ENCODE assay signal across 8 mouse cellular contexts in the genomic region with DNA sequence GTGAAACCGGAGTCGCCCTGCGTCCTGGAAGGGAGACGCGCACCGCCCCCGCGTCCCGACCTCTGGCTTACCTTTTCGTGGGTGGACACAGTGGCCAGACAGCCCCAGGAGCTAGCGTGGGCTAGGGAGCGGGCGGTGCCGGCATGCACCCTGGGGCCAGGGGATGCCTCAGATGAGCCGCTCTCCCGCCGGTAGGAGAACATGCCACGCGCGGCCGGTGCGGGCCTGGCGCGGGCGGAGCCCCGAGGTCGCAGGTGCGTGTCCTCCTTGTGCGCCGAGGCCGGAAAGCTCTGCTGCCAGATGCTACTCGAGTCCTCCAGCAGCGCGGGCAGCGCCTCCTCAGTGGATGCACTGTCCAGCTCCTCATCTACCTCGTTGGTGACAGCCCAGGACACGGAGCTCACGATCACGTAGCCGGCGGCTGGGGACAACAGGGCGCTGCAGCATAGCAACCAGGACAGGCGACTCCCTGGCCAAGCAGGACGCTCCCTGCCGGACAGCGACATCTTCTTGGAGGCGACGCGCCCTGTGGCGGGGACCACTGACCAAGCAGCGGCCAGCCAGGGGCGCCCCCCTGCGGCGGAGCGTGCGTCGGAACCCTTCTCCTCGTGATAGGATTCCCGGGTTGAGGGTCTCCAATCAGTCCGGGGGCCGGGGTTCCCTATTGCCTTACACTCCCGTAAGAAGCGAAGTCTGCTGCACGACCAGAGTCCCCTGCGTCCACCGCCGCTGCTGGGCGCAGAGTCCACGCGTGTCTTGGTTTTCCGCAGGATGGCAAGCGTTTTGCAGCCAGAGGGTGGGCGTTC. TPM values are rescaled to one million over a fixed set of nuclear protein-coding genes. Genes with fewer than 3 reads are reported as not detected.
DNase-seq lines count a peak whose midpoint lies in the region; ATAC-seq and TF ChIP-seq lines count a peak whose summit lies in the region.

No protein-coding gene starts in this region.

- peak; percentile 87 for TF ChIP-seq CTCF in Patski (IDR thresholded peaks at IDR 0.05)
- TF ChIP-seq CTCF in lung, adult 2 months (IDR thresholded peaks at IDR 0.05; ENCODE audit: insufficient read depth, low read length) = no peak

- no peaks in the 10 kb centered on the region for H3K36me3 ChIP-seq in hindbrain, embryonic 12.5 days
- H3K36me3 ChIP-seq in neural tube, embryonic 13.5 days = no peaks in the 10 kb centered on the region

- H3K27me3 ChIP-seq in Patski = peaks cover 27% of the 10 kb centered on the region
- peaks cover 35% of the 10 kb centered on the region for H3K27me3 ChIP-seq in hindbrain, embryonic 12.5 days
- peaks cover 32% of the 10 kb centered on the region for H3K27me3 ChIP-seq in neural tube, embryonic 13.5 days

- DNase-seq in Patski (ENCODE audit: low read depth, low spot score) = no peak
- peak; percentile 76 to 79 for DNase-seq in cerebellum, postnatal 14 days
- DNase-seq in frontal cortex, postnatal 25 days (ENCODE audit: low spot score in 2 of 2) = peak; percentile 66 to 69
- peak; percentile 75 for DNase-seq in layer of hippocampus, adult 9-11 months
- DNase-seq in lung, adult 2 months = peak; percentile 25
- peak; percentile 82 for DNase-seq in testis, postnatal 10 days (ENCODE audit: low spot score)

- POLR2A ChIA-PET in Patski (lab: Charles Lee) = no interaction called here

- in situ Hi-C loops in Patski (cut with MboI; ENCODE audit: low pct_unique_long_range_greater_than_20kb) = loop anchor here (25.0 kb wide), 1 partner anchor 263 kb away; no protein-coding TSS in a partner anchor

- H3K4me1 ChIP-seq in hindbrain, embryonic 12.5 days = peaks cover 20% of the 10 kb centered on the region
- peaks cover 9% of the 10 kb centered on the region for H3K4me1 ChIP-seq in lung, adult 2 months (ENCODE audit: control insufficient read depth, insufficient read depth, low read length)
- peaks cover 33% of the 10 kb centered on the region for H3K4me1 ChIP-seq in neural tube, embryonic 13.5 days (replicated peaks)

- peak; percentile 26 for ATAC-seq in Patski
- peak; percentile 82 for ATAC-seq in hindbrain, embryonic 12.5 days (ENCODE audit: low FRiP score)
- peak; percentile 84 for ATAC-seq in neural tube, embryonic 13.5 days (ENCODE audit: low read depth)

- CTCF ChIA-PET in Patski (lab: Charles Lee) = interaction anchor here (2.1 kb wide), 1 partner anchor 123 kb away, joined by 9 read pairs; no protein-coding TSS in a partner anchor

- H3K9me3 ChIP-seq in hindbrain, embryonic 12.5 days (replicated peaks) = no peaks in the 10 kb centered on the region
- H3K9me3 ChIP-seq in neural tube, embryonic 13.5 days = no peaks in the 10 kb centered on the region

- under 1% methylated on average over 72 of the region's 73 CpGs for WGBS in hindbrain, embryonic 12.5 days
- whole genome bisulfite sequencing in lung, adult 2 months = 1% methylated on average over 73 of the region's 73 CpGs
- under 1% methylated on average over 73 of the region's 73 CpGs for WGBS in neural tube, embryonic 13.5 days

- H3K9ac ChIP-seq in hindbrain, embryonic 12.5 days = peak overlapping the region; percentile 73
- H3K9ac ChIP-seq in neural tube, embryonic 13.5 days = peak overlapping the region; percentile 78

- peak overlapping the region; percentile 99 for H3K4me2 ChIP-seq in hindbrain, embryonic 12.5 days (replicated peaks)
- peak overlapping the region; percentile 99 for H3K4me2 ChIP-seq in neural tube, embryonic 13.5 days

- peak overlapping the region; percentile 60 for H3K4me3 ChIP-seq in hindbrain, embryonic 12.5 days
- H3K4me3 ChIP-seq in lung, adult 2 months (replicated peaks; ENCODE audit: extremely low read depth, low read depth, low read length) = peak overlapping the region; percentile 4
- peak overlapping the region; percentile 65 for H3K4me3 ChIP-seq in neural tube, embryonic 13.5 days

- TF ChIP-seq POLR2A in lung, adult 2 months (IDR thresholded peaks at IDR 0.05; ENCODE audit: borderline replicate concordance, extremely low read depth, low read depth, low read length) = no peak

- H3K27ac ChIP-seq in hindbrain, embryonic 12.5 days = no peak overlapping the region
- H3K27ac ChIP-seq in neural tube, embryonic 13.5 days (replicated peaks) = peak overlapping the region; percentile 59

RNA-seq across cellular contexts. Expression of a gene that starts 0.6 kb away (rescaled TPM):
- not detected for polyA plus RNA-seq in Patski (2021)
- 2.0 and 2.3 TPM in 2 replicates for polyA plus RNA-seq in hindbrain, embryonic 12.5 days (2016; fragmentation: Nextera tagmentation; extraction: Ambion mirVana)
- 0.07 and 0.14 TPM in 2 replicates for polyA plus RNA-seq in lung, adult 2 months (2012; rRNA removed)
- 4.9 and 5.6 TPM in 2 replicates for polyA plus RNA-seq in neural tube, embryonic 13.5 days (2015; fragmentation: Nextera tagmentation; extraction: Ambion mirVana)

Comparison
In these comparisons a context has a peak if more than half of its experiments do, and no peak if none do; other contexts are left out.
1. ATAC-seq: peak in every context shown above with its lines; median percentile 84 in neural tube, embryonic 13.5 days; 82 in hindbrain, embryonic 12.5 days; 26 in Patski.
2. H3K4me3 ChIP-seq: peak in every context shown above with its lines; median percentile 65 in neural tube, embryonic 13.5 days; 60 in hindbrain, embryonic 12.5 days; 4 in lung, adult 2 months.